Mouse (Mus musculus) ovary, postnatal 14 days (tissue): ENCODE results near the gene Prdm16.

Experiments used
- DNase-seq: peaks from one replicate; pipeline ENCODE4 v3.0.0; 2022; ENCODE audit warnings: low spot score

Prdm16 gene

GRCm38 (mm10) chr4:154419766-154420165, 216.9 kb downstream of the Prdm16 start:
- no peak for DNase-seq

GRCm38 (mm10) chr4:154418993-154419392, 217.7 kb downstream of the Prdm16 start:
- no peak for DNase-seq

GRCm38 (mm10) chr4:154418327-154418744, 218.3 kb downstream of the Prdm16 start:
- DNase-seq: no peak

- DNase-seq: no peak
Observed at GRCm38 (mm10) chr4:154416728-154417127, 219.9 kb downstream of the Prdm16 start.

GRCm38 (mm10) chr4:154414885-154415284, 221.8 kb downstream of the Prdm16 start:
- no peak for DNase-seq

- no peak for DNase-seq
Observed at GRCm38 (mm10) chr4:154410559-154410958, 226.1 kb downstream of the Prdm16 start.

- no peak for DNase-seq
Observed at GRCm38 (mm10) chr4:154409841-154410240, 226.8 kb downstream of the Prdm16 start.

- no peak for DNase-seq
Observed at GRCm38 (mm10) chr4:154409237-154409721, 227.4 kb downstream of the Prdm16 start.

GRCm38 (mm10) chr4:154402948-154403347, 233.7 kb downstream of the Prdm16 start:
- DNase-seq: no peak

- DNase-seq: no peak
Observed at GRCm38 (mm10) chr4:154401982-154402932, 234.4 kb downstream of the Prdm16 start.

- peak; percentile 50 for DNase-seq
Observed at GRCm38 (mm10) chr4:154401379-154401778, 235.3 kb downstream of the Prdm16 start.

- DNase-seq: no peak
Observed at GRCm38 (mm10) chr4:154400256-154401171, 236.2 kb downstream of the Prdm16 start.

- no peak for DNase-seq
Observed at GRCm38 (mm10) chr4:154399634-154400033, 237.0 kb downstream of the Prdm16 start.

GRCm38 (mm10) chr4:154396652-154397301, 239.9 kb downstream of the Prdm16 start:
- no peak for DNase-seq

GRCm38 (mm10) chr4:154394123-154394722, 242.4 kb downstream of the Prdm16 start:
- DNase-seq: no peak

- peak; percentile 22 for DNase-seq
Observed at GRCm38 (mm10) chr4:154393196-154394122, 243.2 kb downstream of the Prdm16 start.

GRCm38 (mm10) chr4:154392641-154393040, 244.0 kb downstream of the Prdm16 start:
- no peak for DNase-seq

- no peak for DNase-seq
Observed at GRCm38 (mm10) chr4:154390333-154391080, 246.2 kb downstream of the Prdm16 start.

GRCm38 (mm10) chr4:154389641-154390040, 247.0 kb downstream of the Prdm16 start:
- DNase-seq: no peak

GRCm38 (mm10) chr4:154386810-154387209, 249.9 kb downstream of the Prdm16 start:
- DNase-seq: no peak
